Mouse (Mus musculus) heart, embryonic 16.5 days (tissue): ENCODE data around the gene Olfr96. TPM values are rescaled to one million over a fixed set of nuclear protein-coding genes. Genes with fewer than 3 reads are reported as not detected.
"Not testable (repeated sequence)": the region's sequence is repeated elsewhere in the genome, so short reads cannot be mapped to it uniquely, and the experiment has no call there.

Experiments used
- ATAC-seq: fragments of 200-750 bp; cut with Nextera tagmentation; replicated peaks from 2 replicates; pipeline ENCODE4 v1.8.0; 2017; ENCODE audit warnings: moderate number of reproducible peaks; ENCODE audit not compliant: insufficient read depth, low FRiP score; ENCODE audit errors: extremely low read depth
- H3K27ac ChIP-seq: fragments of 300-500 bp; sonication (generic); 2 replicates; pipeline ENCODE4 v1.5.1; 2014; ENCODE audit warnings: mild to moderate bottlenecking, low read length, control low read depth, moderate library complexity
- H3K27me3 ChIP-seq: fragments of 300-500 bp; sonication (generic); 2 replicates; pipeline ENCODE4 v1.6.1; 2014; ENCODE audit warnings: low read length, mixed read lengths; ENCODE audit not compliant: control insufficient read depth, insufficient read depth
- H3K36me3 ChIP-seq: fragments of 300-500 bp; sonication (generic); 2 replicates; pipeline ENCODE4 v1.6.1; 2014; ENCODE audit not compliant: control insufficient read depth, insufficient read depth
- H3K4me1 ChIP-seq: fragments of 300-500 bp; sonication (generic); 2 replicates; pipeline ENCODE4 v1.6.1; 2014; ENCODE audit warnings: low read length, mixed read lengths; ENCODE audit not compliant: control insufficient read depth, insufficient read depth
- H3K4me2 ChIP-seq: fragments of 300-500 bp; sonication (generic); 2 replicates; pipeline ENCODE4 v1.6.1; 2014; ENCODE audit warnings: low read depth, mild to moderate bottlenecking, control low read depth, low read length
- H3K4me3 ChIP-seq: fragments of 300-500 bp; sonication (generic); 2 replicates; pipeline ENCODE4 v1.5.1; 2014; ENCODE audit warnings: mild to moderate bottlenecking, control low read depth, low read length
- H3K9ac ChIP-seq: fragments of 300-500 bp; sonication (generic); 2 replicates; pipeline ENCODE4 v1.6.1; 2014; ENCODE audit warnings: low read length, control low read depth
- H3K9me3 ChIP-seq: fragments of 300-500 bp; sonication (generic); replicated peaks from 2 replicates; pipeline ENCODE4 v1.6.1; 2016; ENCODE audit warnings: low read length; ENCODE audit not compliant: control insufficient read depth
- WGBS: fragments of 180-500 bp; shearing (Covaris S2); extraction: QIAGEN DNeasy Blood & Tissue Kit; methylation state at CpG from one replicate; pipeline ENCODE4 v1.1.7; 2014; 5-methylcytosine and 5-hydroxymethylcytosine counted together
- polyA plus RNA-seq: library from polyadenylated mRNA; unstranded; fragments of >200 nt; fragmentation: Nextera tagmentation; extraction: Ambion mirVana; gene quantifications from 2 replicates; pipeline ENCODE4 v1.2.1, GENCODE M21; 2015

Gene Olfr96
- polyA plus RNA-seq, 1 experiment from 2014 or later: not detected

DNA sequence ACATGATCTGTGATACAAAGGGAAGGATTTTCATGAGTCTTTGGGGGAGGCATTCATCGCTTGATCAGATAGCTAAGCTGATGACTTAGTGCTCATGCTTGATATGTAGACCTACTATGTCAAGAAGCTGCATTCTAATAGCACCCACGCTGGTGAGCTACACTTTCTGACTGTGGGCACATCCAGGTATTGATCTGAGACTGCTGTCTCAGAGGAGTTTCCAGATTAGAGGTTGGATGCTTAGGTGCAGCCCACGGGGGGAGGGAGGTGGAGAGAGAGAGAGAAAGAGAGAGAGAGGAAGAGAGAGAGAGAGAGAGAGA lies 16.1 kb upstream of the Olfr96 start:
- H3K4me3 ChIP-seq: no peak overlapping the region
- H3K27ac ChIP-seq: no peak overlapping the region
- H3K4me1 ChIP-seq: no peaks in the 10 kb centered on the region
- H3K9me3 ChIP-seq: no peaks in the 10 kb centered on the region
- no peak overlapping the region for H3K4me2 ChIP-seq
- no peak overlapping the region for H3K9ac ChIP-seq
- H3K36me3 ChIP-seq: no peaks in the 10 kb centered on the region
- WGBS: 26% methylated on average over 3 of the region's 3 CpGs
- peaks cover 10% of the 10 kb centered on the region for H3K27me3 ChIP-seq
- ATAC-seq: no peak

DNA sequence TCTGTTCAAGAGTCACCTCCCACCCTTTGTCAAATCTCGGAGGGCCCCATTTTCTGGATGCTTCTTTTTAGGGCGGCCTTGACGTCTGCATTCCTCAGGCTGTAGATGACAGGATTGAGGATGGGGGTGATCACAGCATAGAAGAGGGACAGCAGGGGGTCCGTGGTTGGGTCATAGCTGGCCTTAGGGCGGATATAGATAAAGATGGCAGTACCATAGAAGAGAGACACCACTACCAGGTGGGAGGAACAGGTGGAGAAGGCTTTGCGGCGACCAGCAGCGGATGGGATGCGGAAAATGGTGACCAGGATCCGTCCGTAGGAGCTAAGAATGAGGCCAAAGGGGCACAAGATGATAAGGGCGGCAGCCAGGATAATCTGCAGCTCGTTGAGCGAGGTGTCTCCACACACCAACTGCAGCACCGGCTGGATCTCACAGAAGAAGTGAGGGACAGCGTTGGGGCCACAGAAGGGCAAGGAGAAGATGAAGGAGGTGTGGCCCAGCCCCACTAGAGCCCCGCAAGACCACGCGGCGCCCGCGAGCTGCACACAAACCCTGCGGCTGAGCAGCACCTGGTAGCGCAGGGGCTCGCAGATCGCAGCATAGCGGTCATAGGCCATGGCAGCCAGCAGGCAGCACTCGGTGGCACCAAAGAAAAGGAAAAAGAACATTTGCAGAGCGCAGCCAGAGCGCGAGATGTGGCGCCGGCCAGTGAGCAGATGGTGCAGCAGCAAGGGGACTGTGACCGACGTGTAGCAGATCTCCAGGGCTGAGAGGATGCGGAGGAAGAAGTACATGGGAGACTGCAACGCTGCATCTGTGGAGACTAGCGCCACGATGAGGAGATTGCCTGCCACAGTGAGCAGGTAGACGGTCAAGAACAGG lies 8.8 kb upstream of the Olfr96 start:
- no peaks in the 10 kb centered on the region for H3K4me1 ChIP-seq
- no peak for ATAC-seq
- whole genome bisulfite sequencing: 9% methylated on average over 40 of the region's 40 CpGs
- no peaks in the 10 kb centered on the region for H3K9me3 ChIP-seq
- H3K9ac ChIP-seq: no peak overlapping the region
- H3K27ac ChIP-seq: no peak overlapping the region
- no peaks in the 10 kb centered on the region for H3K36me3 ChIP-seq
- H3K4me2 ChIP-seq: peak overlapping the region; percentile 3; the same call in 1 of the 2 replicates
- peaks cover 16% of the 10 kb centered on the region for H3K27me3 ChIP-seq
- H3K4me3 ChIP-seq: peak overlapping the region; percentile 11; the same call in 1 of the 2 replicates

DNA sequence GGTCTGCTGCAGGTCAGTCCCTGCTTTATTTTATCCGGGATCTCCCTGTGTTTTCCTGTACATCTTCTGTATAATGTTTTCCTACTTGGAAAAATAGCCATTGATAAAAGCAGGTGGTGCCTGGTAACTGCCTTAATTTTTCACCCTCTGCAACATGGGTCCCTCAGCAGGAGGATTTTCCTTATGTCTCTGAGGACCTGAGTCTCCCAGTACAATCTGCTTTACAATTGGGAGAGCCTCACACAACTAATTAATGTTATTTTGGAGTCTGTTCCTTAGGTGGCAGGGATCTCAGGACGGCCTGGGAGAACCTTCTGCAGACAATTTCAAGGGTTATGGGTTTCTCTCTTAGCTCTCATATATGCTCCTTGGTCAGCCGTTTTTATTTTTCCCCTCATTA lies 6.9 kb upstream of the Olfr96 start, which contains the start of gene Olfr95:
Olfr95 (minus strand) TSS at position 101 of the 400 bp plus-strand sequence.
- no peak for ATAC-seq
- H3K4me3 ChIP-seq: no peak within 1 kb of the TSS
- H3K4me1 ChIP-seq: no peaks in the 10 kb centered on the region
- WGBS: 61% methylated on average over 3 of the region's 3 CpGs
- H3K4me2 ChIP-seq: no peak within 1 kb of the TSS
- no peaks in the 10 kb centered on the region for H3K36me3 ChIP-seq
- peaks cover 16% of the 10 kb centered on the region for H3K27me3 ChIP-seq
- H3K27ac ChIP-seq: no peak within 1 kb of the TSS
- no peak within 1 kb of the TSS for H3K9ac ChIP-seq
- 0 out of 2 replicates have a peak, but pooled peaks cover 2% of the 10 kb centered on the region for H3K9me3 ChIP-seq

DNA sequence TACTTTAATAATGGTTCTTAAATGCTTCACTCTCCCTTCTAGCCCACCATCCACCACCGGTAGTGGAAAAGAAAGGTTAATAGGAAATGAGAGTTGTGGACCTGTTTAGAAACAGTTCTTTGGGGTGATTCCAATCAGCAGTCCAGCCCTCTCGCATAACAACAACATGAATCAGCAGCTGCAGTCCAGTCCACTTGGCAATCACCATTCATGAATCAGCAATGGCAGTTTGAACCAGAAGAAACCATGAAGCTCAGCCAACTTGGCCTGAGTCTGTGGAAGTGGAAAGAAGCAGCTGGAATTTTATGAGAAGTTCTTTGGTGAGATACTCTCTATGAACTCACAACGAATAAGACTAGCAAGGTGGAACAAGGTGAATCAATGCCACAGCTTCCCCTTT lies 1.5 kb upstream of the Olfr96 start:
- Histone ChIP-seq H3K4me2 (no peak overlapping the region), H3K9ac (no peak overlapping the region), H3K4me1 (no peaks in the 10 kb centered on the region), H3K9me3 (0 out of 2 replicates have a peak, but pooled peaks cover 2% of the 10 kb centered on the region), H3K36me3 (no peaks in the 10 kb centered on the region), H3K27ac (no peak overlapping the region), H3K4me3 (no peak overlapping the region), H3K27me3 (no peaks in the 10 kb centered on the region)
- ATAC-seq: no peak
- 68% methylated on average over 3 of the region's 3 CpGs for WGBS

DNA sequence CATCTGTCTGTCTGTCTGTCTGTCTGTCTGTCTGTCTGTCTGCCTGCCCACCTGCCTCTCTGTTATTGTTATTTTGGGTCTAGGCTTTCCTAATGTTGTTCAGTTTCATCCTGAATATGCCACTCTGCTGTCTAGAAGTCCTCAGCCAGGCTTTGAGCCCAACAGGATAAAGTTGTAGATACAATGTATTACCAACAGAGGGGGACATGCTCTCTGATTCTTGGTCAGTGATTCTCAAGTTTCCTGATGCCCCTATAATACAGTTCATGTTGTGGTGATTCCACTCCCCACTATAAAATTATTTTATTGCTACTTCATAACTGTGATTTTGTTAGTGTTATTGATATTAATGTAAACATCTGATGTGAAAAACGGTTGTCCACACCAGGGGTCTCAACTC lies 1.9 kb downstream of the Olfr96 start:
- Histone ChIP-seq H3K9ac (no peak overlapping the region), H3K27ac (no peak overlapping the region), H3K9me3 (no peaks in the 10 kb centered on the region), H3K36me3 (no peaks in the 10 kb centered on the region), H3K4me1 (no peaks in the 10 kb centered on the region), H3K27me3 (no peaks in the 10 kb centered on the region), H3K4me3 (no peak overlapping the region), H3K4me2 (no peak overlapping the region)
- 19% methylated on average over 1 of the region's 1 CpGs for WGBS
- no peak for ATAC-seq

DNA sequence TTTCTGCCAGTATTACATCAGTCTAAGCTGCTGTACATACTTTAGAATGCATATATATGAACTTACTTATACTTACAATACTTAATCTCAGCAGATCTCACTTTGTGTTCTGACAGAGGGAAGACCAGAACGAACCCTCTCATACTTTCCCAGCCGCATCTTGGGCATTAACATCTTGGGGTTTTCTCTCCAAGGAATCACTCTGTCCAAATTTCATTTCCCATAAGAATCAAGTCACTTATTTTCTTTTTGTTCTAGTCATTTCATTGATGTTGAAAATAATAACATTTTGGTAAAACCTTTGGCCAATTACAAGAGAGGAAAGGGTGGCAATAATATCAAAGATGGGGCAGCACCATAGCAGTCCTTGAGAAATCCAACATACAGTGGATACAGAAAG lies 17.3 kb downstream of the Olfr96 start, which contains the start of gene Olfr97:
Olfr97 (minus strand) TSS at position 101 of the 400 bp plus-strand sequence.
- 81% methylated on average over 2 of the region's 2 CpGs for WGBS
- not testable (repeated sequence) for H3K9ac ChIP-seq, H3K4me1 ChIP-seq, ATAC-seq, H3K9me3 ChIP-seq, H3K4me3 ChIP-seq, H3K27me3 ChIP-seq, H3K4me2 ChIP-seq, H3K36me3 ChIP-seq, H3K27ac ChIP-seq

DNA sequence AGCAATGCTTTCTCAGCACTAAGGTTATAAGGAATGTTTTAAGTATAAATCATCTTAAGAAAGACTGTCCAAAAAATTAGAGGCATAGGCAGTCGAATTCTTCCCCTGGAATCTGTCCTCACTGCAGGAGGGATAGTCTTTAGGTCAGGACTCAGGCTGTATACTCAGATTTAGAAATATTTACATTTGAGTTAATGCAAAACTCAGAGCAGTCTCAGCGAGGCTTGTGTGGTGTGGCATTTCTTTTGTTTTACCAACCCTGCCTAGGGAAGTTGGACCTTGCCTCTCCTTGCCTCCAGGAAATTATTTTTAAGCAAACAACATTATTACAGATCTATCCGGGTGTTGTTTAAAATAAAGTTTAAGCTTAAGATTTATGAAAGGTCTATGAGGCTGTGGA lies 22.3 kb downstream of the Olfr96 start:
- Histone ChIP-seq H3K9me3 (no peaks in the 10 kb centered on the region), H3K27ac (no peak overlapping the region), H3K36me3 (no peaks in the 10 kb centered on the region), H3K4me3 (no peak overlapping the region), H3K4me2 (no peak overlapping the region), H3K27me3 (no peaks in the 10 kb centered on the region), H3K9ac (no peak overlapping the region), H3K4me1 (no peaks in the 10 kb centered on the region)
- ATAC-seq: no peak
- WGBS: 54% methylated on average over 3 of the region's 3 CpGs

DNA sequence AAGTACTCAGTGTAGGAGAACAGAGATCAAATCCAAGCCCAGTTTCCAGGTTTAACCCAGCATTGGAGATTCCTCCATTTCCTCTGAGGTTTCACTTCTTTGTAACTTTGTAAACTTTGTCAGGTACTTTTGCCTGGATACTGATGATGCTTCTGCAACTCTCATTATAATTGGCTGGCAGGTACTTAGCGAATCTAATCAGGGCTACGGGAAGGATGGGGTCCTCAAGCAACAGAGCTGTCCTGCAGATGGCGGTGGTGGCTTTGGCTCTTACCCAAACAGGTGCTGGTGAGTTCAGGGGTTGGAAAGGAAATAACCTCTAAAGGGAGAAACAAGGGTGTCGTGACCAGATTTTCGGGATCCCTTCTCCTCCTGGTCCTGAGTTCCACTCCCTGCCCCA lies 26.8 kb downstream of the Olfr96 start:
- no peak for ATAC-seq
- 30% methylated on average over 5 of the region's 5 CpGs for WGBS
- no peaks in the 10 kb centered on the region for H3K36me3 ChIP-seq

DNA sequence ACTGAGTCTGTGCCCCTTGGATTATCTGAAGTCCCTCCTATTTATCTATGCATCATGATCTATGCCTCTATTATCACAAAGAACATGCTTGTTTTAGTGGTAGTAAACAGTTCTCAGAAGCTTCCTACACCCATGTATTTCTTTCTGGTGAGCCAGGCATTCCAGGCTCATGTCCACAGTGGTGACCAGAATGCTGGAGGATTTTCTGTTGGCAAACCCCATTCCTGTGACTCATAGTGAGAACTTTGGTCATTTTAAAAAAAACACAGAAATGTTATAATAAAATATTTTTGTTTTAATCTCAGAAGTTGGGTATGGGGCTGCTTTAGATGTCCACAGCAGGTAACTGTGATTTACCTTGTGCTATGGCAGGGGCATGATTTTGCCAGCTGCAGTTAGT lies 29.5 kb downstream of the Olfr96 start:
- Histone ChIP-seq H3K4me3 (no peak overlapping the region), H3K27me3 (no peaks in the 10 kb centered on the region), H3K4me1 (no peaks in the 10 kb centered on the region), H3K9me3 (no peaks in the 10 kb centered on the region), H3K36me3 (no peaks in the 10 kb centered on the region), H3K27ac (no peak overlapping the region), H3K4me2 (no peak overlapping the region), H3K9ac (no peak overlapping the region)
- no peak for ATAC-seq

More for the DNA sequence above, 26.8 kb downstream of the Olfr96 start:
- no peak overlapping the region for H3K27ac ChIP-seq
- no peaks in the 10 kb centered on the region for H3K9me3 ChIP-seq
- no peak overlapping the region for H3K4me3 ChIP-seq
- H3K4me2 ChIP-seq: no peak overlapping the region
- no peaks in the 10 kb centered on the region for H3K27me3 ChIP-seq
- no peak overlapping the region for H3K9ac ChIP-seq
- no peaks in the 10 kb centered on the region for H3K4me1 ChIP-seq
